Mouse (Mus musculus) midbrain, embryonic 11.5 days (tissue): ENCODE data around the gene Tubd1. TPM values are rescaled to one million over a fixed set of nuclear protein-coding genes. Genes with fewer than 3 reads are reported as not detected.

Experiments used
- ATAC-seq: fragments of 200-750 bp; cut with Nextera tagmentation; 2 replicates; pipeline ENCODE4 v1.8.0; 2017; ENCODE audit warnings: moderate TSS enrichment, moderate library complexity; ENCODE audit not compliant: low FRiP score
- DNase-seq: peaks from one replicate; pipeline ENCODE4 v3.0.0; 2015; ENCODE audit warnings: low spot score; ENCODE audit errors: missing footprints
- H3K27ac ChIP-seq: fragments of 300-500 bp; sonication (generic); 2 replicates; pipeline ENCODE4 v1.5.1; 2014; ENCODE audit warnings: low read depth, low read length
- H3K27me3 ChIP-seq: fragments of 300-500 bp; sonication (generic); 2 replicates; pipeline ENCODE4 v1.6.1; 2014; ENCODE audit warnings: mild to moderate bottlenecking, low read length, moderate library complexity, mixed read lengths; ENCODE audit not compliant: control insufficient read depth, insufficient read depth
- H3K36me3 ChIP-seq: fragments of 300-500 bp; sonication (generic); 2 replicates; pipeline ENCODE4 v1.6.1; 2014; ENCODE audit warnings: mild to moderate bottlenecking, low read length, moderate library complexity, mixed read lengths; ENCODE audit not compliant: control insufficient read depth, insufficient read depth
- H3K4me1 ChIP-seq: fragments of 300-500 bp; sonication (generic); 2 replicates; pipeline ENCODE4 v1.6.1; 2014; ENCODE audit warnings: low read length; ENCODE audit not compliant: control insufficient read depth, insufficient read depth
- H3K4me2 ChIP-seq: fragments of 300-500 bp; sonication (generic); 2 replicates; pipeline ENCODE4 v1.6.1; 2014; ENCODE audit warnings: mild to moderate bottlenecking, moderate library complexity
- H3K4me3 ChIP-seq: fragments of 300-500 bp; sonication (generic); 2 replicates; pipeline ENCODE4 v1.5.1; 2014; ENCODE audit warnings: low read depth, low read length
- H3K9ac ChIP-seq: fragments of 300-500 bp; sonication (generic); 2 replicates; pipeline ENCODE4 v1.6.1; 2014; ENCODE audit warnings: low read length
- H3K9me3 ChIP-seq: fragments of 300-500 bp; sonication (generic); 2 replicates; pipeline ENCODE4 v1.6.1; 2016; ENCODE audit warnings: low read length; ENCODE audit not compliant: control insufficient read depth
- WGBS: fragments of 180-500 bp; shearing (Covaris S2); extraction: QIAGEN DNeasy Blood & Tissue Kit; methylation state at CpG from one replicate; pipeline ENCODE4 v1.1.7; 2014; 5-methylcytosine and 5-hydroxymethylcytosine counted together
- polyA plus RNA-seq: library from polyadenylated mRNA; unstranded; fragments of >200 nt; fragmentation: Nextera tagmentation; extraction: Ambion mirVana; gene quantifications from 2 replicates; pipeline ENCODE4 v1.2.1, GENCODE M21; 2014

Gene Tubd1
- polyA plus RNA-seq, 1 experiment from 2014 or later: 11.2 TPM

DNA sequence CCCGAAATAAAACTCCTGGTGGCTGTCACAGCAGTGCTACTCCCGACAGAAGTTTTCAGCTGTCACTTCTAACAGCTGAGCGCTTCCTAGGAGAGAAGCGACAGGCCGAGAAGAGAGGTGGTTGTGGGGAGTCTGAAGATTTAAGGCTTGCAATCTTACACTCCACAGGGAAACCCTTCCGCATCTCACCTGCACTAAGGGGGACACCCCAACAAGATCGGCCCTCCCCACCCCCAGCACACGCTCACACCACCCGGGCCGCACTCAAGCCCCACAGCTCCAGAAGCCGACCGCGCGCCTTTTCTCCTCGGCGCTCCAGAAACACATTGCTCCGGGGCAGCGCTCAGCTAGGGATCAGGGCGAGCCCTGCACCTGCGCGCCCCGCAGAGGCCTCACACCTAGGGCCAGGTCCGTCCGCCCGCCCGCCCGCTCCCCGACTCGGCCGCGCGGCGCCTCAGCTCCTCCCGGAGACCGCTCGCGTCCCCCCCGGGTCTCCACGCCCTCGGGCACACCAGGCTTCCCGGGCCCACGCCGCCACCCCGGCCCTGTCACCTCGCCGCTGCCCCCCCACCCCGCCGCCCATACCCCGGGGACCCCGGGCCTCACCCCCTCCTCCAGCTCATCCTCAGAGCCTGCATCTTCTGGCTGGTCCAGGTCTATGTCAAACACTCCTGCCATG lies 692 bp upstream of the Tubd1 start:
- Histone ChIP-seq H3K27me3 (no peaks in the 10 kb centered on the region), H3K9ac (peak overlapping the region; percentile 96), H3K4me1 (peaks cover 8% of the 10 kb centered on the region), H3K36me3 (no peaks in the 10 kb centered on the region; the same call in 1 of the 2 replicates), H3K4me2 (peak overlapping the region; percentile 81), H3K27ac (peak overlapping the region; percentile 67), H3K4me3 (peak overlapping the region; percentile 99), H3K9me3 (no peaks in the 10 kb centered on the region)
- peak; percentile 92 for DNase-seq
- WGBS: 1% methylated on average over 50 of the region's 50 CpGs
- ATAC-seq: no peak; the same call in 1 of the 2 replicates

DNA sequence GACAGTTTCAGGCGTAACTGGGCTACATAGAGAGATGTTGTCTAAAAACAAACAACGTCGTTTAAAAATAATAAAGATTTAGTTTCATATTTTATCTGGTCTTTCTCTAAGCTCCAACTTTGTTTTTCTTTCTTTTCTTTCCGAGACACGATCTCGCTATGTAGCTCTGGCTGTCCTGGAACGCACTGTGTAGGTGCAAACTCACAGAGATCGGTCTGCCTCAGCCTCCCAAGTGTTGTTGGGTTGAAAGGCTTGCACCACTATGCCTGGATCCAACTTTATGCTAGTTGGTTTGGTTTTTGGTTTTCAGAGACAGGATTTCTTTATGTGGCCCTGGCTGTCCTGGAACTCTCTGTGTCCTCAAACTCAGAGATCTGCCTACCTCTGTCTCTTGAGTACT lies 765 bp downstream of the Tubd1 start:
- peak overlapping the region; percentile 72; the same call in 1 of the 2 replicates for H3K9ac ChIP-seq
- peaks cover 8% of the 10 kb centered on the region for H3K4me1 ChIP-seq
- ATAC-seq (no peak), DNase-seq (no peak)
- WGBS: 80% methylated on average over 8 of the region's 8 CpGs
- no peak overlapping the region for H3K27ac ChIP-seq
- H3K9me3 ChIP-seq: no peaks in the 10 kb centered on the region
- no peaks in the 10 kb centered on the region for H3K27me3 ChIP-seq
- H3K4me2 ChIP-seq: peak overlapping the region; percentile 44
- H3K4me3 ChIP-seq: peak overlapping the region; percentile 99
- H3K36me3 ChIP-seq: no peaks in the 10 kb centered on the region; the same call in 1 of the 2 replicates

GRCm38 (mm10) chr11:86547412-86547811 lies 2.6 kb downstream of the Tubd1 start:
- H3K4me2 ChIP-seq: no peak overlapping the region
- H3K4me3 ChIP-seq: no peak overlapping the region
- no peak for ATAC-seq
- H3K36me3 ChIP-seq: no peaks in the 10 kb centered on the region; the same call in 1 of the 2 replicates
- H3K9ac ChIP-seq: no peak overlapping the region
- no peak overlapping the region for H3K27ac ChIP-seq
- peaks cover 8% of the 10 kb centered on the region for H3K4me1 ChIP-seq
- DNase-seq: no peak
- no peaks in the 10 kb centered on the region for H3K27me3 ChIP-seq
- no peaks in the 10 kb centered on the region for H3K9me3 ChIP-seq
- WGBS: 89% methylated on average over 1 of the region's 1 CpGs

- Histone ChIP-seq H3K27me3 (no peaks in the 10 kb centered on the region), H3K4me1 (no peaks in the 10 kb centered on the region), H3K4me3 (no peak overlapping the region), H3K4me2 (no peak overlapping the region), H3K36me3 (no peaks in the 10 kb centered on the region; the same call in 1 of the 2 replicates), H3K27ac (no peak overlapping the region), H3K9me3 (no peaks in the 10 kb centered on the region), H3K9ac (no peak overlapping the region)
- WGBS: 89% methylated on average over 6 of the region's 6 CpGs
- no peak for DNase-seq
- ATAC-seq: no peak
These were observed 8.7 kb downstream of the Tubd1 start for GRCm38 (mm10) chr11:86553525-86553924.

DNA sequence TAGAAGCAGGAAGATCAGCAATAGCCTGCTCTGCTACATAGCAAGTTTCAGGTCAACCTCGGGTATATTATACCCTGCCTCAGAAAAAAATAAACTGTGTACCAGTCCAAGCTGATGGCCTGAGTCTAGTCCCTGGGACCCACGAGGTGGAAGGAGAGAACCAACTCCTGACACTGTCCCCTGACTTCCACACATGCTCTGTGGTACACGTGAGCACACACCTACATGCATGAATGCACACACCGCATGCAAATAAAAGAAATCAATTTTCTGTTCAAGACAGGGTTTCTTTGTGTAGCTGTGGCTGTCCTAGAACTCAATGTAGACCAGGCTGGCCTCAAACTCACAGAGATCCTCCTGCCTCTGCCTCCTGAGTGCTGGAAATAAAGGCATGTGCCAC lies 13.5 kb downstream of the Tubd1 start:
- no peaks in the 10 kb centered on the region for H3K4me1 ChIP-seq
- no peak for DNase-seq
- ATAC-seq: no peak
- WGBS: 91% methylated on average over 4 of the region's 4 CpGs
- H3K27ac ChIP-seq: no peak overlapping the region
- no peaks in the 10 kb centered on the region for H3K9me3 ChIP-seq
- H3K36me3 ChIP-seq: no peaks in the 10 kb centered on the region; the same call in 1 of the 2 replicates
- no peak overlapping the region for H3K4me3 ChIP-seq
- H3K4me2 ChIP-seq: no peak overlapping the region
- no peaks in the 10 kb centered on the region for H3K27me3 ChIP-seq
- H3K9ac ChIP-seq: no peak overlapping the region

DNA sequence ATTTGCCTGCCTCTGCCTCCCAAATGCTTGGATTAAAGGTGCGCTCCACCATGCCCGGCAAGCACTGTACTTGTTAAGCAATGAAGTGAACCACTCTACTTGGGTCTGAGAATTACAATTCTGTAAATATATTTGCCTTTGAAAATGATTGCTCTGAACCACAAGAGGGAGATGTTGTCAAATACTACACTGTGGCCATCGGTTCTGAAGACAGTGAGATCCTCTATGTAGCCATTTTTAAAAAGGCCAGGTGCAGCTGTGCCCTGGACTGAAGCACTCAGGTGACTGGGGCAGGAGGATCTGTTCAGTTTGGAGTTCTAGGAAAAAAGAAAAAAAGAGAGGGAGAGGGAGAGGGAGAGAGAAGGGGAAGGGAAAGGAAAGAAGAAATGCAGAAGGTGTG lies 23.6 kb downstream of the Tubd1 start:
- no peaks in the 10 kb centered on the region for H3K4me1 ChIP-seq
- H3K9ac ChIP-seq: no peak overlapping the region
- no peaks in the 10 kb centered on the region for H3K36me3 ChIP-seq
- H3K27ac ChIP-seq: no peak overlapping the region
- WGBS: 80% methylated on average over 3 of the region's 3 CpGs
- DNase-seq (no peak), ATAC-seq (no peak)
- H3K27me3 ChIP-seq: no peaks in the 10 kb centered on the region
- no peaks in the 10 kb centered on the region for H3K9me3 ChIP-seq
- no peak overlapping the region for H3K4me2 ChIP-seq
- no peak overlapping the region for H3K4me3 ChIP-seq

DNA sequence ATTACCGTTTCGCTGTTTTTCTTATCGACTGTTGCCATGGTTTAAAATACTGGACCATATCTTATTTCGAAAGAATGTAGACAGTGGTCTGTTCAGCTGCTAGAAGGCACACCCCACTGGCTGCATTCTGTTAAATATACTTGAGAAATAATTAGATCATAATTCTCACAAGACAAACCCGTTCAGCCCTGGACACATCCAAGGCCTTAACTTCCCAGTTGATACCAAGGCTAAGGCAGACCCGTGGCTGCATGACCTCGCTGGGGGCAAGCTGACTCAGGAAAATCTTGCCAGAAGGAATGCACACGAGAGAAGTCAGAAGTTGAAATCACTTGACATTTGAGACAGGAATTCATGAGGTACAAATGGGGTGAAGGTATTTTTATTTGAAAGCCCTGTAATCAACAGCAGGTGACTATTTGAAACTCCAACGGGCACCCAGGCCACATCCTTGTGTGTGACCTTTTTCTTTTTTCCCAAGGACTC lies 25.5 kb downstream of the Tubd1 start:
- no peaks in the 10 kb centered on the region for H3K27me3 ChIP-seq
- H3K4me1 ChIP-seq: no peaks in the 10 kb centered on the region
- H3K36me3 ChIP-seq: no peaks in the 10 kb centered on the region
- no peak for DNase-seq
- H3K27ac ChIP-seq: no peak overlapping the region
- H3K9ac ChIP-seq: no peak overlapping the region
- H3K9me3 ChIP-seq: no peaks in the 10 kb centered on the region
- no peak overlapping the region for H3K4me2 ChIP-seq
- WGBS: 76% methylated on average over 9 of the region's 9 CpGs
- H3K4me3 ChIP-seq: no peak overlapping the region
- ATAC-seq: no peak

DNA sequence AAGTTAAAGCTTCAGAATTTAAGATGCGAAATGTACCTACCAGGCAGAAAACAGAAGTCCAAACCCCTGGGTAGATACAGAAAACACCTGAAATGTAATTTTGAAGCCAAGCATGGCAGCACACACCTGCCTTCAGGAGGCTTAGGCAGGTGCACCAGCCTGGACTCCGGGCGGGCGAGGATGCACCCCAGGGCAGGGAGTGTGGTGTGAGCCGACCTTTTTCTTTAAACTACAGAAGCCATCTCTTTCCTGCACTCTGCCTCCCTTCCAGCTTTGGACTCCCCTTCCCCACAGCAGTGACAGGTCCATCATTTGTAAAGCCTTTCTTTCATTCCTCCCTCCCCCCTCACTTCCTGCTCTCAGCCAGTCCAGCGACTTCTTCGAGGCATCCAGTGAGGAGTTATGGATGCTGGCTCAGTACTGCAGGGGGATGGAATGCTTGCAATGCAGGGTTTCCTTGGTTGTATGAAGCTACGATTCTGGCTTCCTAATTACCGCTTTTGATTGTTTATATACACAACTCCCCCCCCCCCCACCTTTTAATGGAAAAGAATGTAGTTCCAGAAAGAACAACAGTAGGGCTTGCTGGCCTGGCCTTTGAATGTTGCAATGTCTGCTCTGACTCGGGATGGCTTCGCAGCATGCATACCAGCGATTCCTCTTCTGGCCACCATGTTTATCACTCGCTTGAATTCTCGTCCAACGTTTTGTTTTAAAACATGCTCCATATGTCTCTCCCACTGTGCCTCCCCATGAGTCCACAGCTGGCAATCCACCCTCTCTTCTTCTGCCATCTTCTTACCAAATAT lies 26.5 kb downstream of the Tubd1 start:
- Histone ChIP-seq H3K4me2 (no peak overlapping the region), H3K36me3 (no peaks in the 10 kb centered on the region), H3K27me3 (no peaks in the 10 kb centered on the region), H3K9me3 (no peaks in the 10 kb centered on the region), H3K4me3 (no peak overlapping the region), H3K9ac (no peak overlapping the region), H3K27ac (no peak overlapping the region), H3K4me1 (no peaks in the 10 kb centered on the region)
- ATAC-seq (no peak), DNase-seq (no peak)
- WGBS: 64% methylated on average over 15 of the region's 15 CpGs

DNA sequence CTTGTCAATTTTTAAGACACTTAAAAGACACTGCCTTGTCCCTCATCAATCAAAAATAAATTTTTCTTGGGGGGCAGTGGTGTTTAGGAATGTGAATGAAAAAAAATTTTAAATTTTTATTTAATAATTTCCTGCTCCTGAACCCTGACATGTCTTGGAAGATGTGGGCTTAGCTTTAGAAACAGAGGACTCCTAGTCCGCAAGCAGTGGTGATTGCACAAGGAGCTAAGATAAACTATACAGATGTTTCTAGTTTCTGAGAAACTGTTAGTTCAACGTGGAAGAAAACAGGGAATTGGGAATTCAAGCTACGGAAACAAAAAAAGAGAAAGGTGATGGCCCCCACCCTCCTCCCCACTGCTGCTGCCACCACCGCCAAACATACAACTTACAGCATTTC lies 27.1 kb downstream of the Tubd1 start:
- Histone ChIP-seq H3K27me3 (no peaks in the 10 kb centered on the region), H3K27ac (no peak overlapping the region)
- no peak for DNase-seq

More for the DNA sequence above, 27.1 kb downstream of the Tubd1 start:
- H3K4me1 ChIP-seq: no peaks in the 10 kb centered on the region
- H3K4me2 ChIP-seq: no peak overlapping the region
- 85% methylated on average over 4 of the region's 4 CpGs for WGBS
- no peaks in the 10 kb centered on the region for H3K9me3 ChIP-seq
- H3K9ac ChIP-seq: no peak overlapping the region
- H3K4me3 ChIP-seq: no peak overlapping the region
- ATAC-seq: no peak
- H3K36me3 ChIP-seq: no peaks in the 10 kb centered on the region
